Mouse (Mus musculus) spleen, postnatal 14 days (tissue): ENCODE results near the gene Peg10.

Experiments used
- DNase-seq, 2 experiments: peaks; one replicate each; pipeline ENCODE4 v3.0.0; 2021 to 2022; ENCODE audit warnings: low spot score in 2 of 2

Peg10 gene

GRCm38 (mm10) chr6:4746696-4747439, at the start of gene Peg10, which contains the start of gene Sgce:
TSS of gene Peg10 (plus strand) at chr6:4747306.
TSS of gene Sgce (minus strand) at chr6:4747207.
- DNase-seq, result peak in 1 of 2 experiments; percentile 33

- DNase-seq, result no peak
Measured at GRCm38 (mm10) chr6:4701641-4702040, 45.5 kb upstream of the Peg10 start.

DNA sequence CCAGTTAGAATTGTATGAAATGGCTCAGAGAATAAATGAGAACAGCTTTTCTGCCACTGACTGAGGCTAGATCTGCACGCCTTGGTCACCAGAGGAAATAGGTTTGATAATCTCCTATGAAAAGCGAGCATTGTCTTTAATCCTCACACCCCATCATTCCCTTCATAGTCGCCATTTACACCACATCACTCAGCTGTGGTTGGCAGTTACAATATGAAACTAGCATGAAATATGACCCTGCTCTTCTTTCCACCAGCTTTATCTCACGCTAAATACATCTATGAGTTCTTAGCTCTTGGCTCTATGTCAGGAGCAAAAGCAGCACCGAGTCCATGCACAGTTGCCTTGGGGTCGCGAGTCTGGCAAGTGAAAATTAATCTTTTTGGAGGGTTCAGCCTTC, 43.2 kb upstream of the Peg10 start:
- DNase-seq, result no peak

GRCm38 (mm10) chr6:4706415-4706814, 40.7 kb upstream of the Peg10 start:
- DNase-seq, result no peak

DNA sequence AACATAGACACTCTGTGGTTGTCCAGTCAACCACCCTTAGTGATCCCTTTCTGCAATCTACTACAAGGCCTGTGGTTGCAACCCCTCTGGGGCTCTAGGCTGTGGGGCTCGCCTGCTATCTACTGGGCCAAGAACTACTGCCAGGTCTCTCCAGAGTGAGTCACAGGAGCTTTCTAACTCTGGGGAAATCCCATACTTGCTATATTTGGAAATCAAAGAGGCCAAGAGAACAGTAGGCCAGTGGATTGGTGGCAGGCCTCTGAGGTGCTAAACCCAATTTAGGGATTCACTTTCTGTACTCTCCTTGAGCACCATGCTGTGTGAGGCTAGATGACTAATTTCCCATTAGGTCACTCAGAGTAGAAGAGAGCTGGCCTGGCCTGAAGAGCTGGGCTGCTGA, 38.1 kb upstream of the Peg10 start:
- DNase-seq, result no peak

DNA sequence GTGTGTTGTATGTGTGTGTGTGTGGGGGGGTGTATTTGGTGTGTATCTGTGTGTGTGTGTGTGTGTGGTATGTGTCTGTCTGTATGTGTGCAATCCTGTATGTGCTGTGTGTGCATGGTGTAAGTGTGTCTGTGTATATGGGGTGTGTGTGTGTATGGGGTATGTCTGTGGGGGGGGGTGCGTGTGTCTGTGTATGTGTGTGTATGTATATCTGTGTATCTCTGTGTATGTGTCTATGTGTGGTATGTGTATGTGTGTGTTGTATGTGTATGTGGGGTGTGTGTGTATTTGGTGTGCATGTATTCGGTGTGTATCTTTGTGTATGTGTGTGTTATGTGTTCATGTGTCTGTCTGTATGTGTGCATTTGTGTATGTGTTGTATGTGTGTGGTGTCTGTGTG, 30.9 kb upstream of the Peg10 start:
- DNase-seq, result no peak

GRCm38 (mm10) chr6:4717344-4717743, 29.8 kb upstream of the Peg10 start:
- no peak for DNase-seq

- DNase-seq, result no peak
Measured at GRCm38 (mm10) chr6:4722142-4722541, 25.0 kb upstream of the Peg10 start.

GRCm38 (mm10) chr6:4722739-4723138, 24.4 kb upstream of the Peg10 start:
- DNase-seq, result no peak

GRCm38 (mm10) chr6:4723998-4724757, 22.9 kb upstream of the Peg10 start:
- no peak for DNase-seq

GRCm38 (mm10) chr6:4728305-4728704, 18.8 kb upstream of the Peg10 start:
- DNase-seq, result no peak

DNA sequence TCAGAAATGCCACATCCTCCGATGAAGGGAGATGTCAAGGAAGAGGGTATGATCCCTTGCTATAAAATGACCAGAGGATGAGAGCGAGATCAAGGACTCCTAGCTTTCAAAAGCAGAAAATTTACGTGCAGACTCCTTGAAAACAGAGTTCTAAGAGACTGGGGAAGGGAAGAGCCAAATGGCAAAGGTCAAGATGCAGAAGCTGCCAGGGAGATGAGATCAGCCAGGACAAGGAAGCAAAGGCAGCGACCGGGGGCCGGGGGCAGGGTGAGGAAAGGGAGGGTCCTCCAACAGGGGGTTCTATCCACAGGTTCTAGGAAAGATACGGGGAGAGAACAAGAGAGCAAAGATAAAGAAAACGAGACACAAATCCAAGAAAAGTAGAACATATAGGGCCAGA, 15.4 kb upstream of the Peg10 start:
- no peak for DNase-seq

GRCm38 (mm10) chr6:4733208-4733607, 13.9 kb upstream of the Peg10 start:
- no peak for DNase-seq

DNA sequence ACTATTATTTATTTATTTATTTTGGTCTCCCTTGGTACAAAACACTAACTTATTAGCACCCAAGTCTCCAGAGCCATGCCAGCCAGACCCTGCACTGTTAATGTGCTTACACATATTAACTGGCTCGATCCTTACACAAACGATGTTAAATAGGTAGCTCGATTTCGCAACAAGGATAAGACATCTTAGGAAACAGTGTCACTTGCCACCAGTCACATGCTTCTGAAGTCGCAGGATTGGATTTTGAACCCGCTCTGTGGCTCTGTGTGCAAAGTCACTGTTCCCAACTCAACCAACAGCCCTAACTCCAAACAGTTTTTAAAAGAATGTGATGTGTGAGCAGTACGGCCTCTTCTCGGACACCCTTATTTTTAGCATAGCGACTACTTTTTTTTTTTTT, 10.7 kb upstream of the Peg10 start:
- DNase-seq, result no peak

DNA sequence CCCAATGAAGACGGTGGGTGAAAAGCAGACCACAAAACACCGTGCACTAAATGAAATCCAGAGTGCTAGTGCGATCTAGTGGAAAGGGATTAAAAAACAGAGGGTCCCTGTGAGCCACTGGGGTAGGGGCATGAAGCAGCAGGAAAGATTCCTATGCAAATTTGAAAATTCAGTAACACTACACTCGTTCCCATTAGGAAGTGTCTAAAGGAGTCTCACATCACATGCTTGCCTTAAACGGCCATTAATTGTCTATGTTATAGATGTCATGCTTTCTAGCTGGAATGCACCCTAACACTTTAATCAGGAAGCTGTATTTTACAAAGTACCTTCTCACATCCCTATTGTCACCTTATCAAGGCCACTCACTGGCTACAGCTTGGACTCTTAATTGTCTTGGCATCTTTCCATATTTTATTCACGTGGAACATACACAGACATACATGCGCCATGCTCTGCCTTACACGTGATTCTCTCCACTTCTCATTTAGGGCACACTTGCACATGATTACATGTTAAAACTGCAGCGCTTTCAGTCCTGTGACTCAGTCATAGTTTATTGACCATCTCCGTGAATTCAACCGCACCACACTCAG, 9.0 kb upstream of the Peg10 start:
- no peak for DNase-seq

GRCm38 (mm10) chr6:4738717-4739116, 8.4 kb upstream of the Peg10 start:
- DNase-seq, result no peak

GRCm38 (mm10) chr6:4739522-4740355, 7.4 kb upstream of the Peg10 start:
- no peak for DNase-seq

DNA sequence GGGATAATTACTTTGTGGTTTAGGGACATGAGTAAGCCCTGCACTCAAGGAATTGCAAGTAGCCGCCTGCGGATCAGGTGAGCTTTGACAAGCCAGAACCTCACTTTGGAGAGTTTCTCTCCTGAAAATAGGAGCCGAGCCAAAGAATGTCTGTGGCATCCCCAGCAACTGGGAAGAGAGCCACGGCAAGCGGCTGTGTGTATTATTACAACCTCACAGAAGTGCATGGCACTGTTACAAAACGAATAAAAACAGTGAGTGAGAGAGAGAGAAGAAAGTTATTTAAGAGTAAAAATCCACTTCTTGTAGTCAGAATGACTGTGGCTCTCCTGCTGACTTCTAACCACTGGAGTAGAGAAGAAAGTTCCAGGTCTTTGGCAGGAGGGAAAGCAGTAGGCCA, 6.6 kb upstream of the Peg10 start:
- DNase-seq, result no peak

- DNase-seq, result no peak
Measured at GRCm38 (mm10) chr6:4746036-4746695, 940 bp upstream of the Peg10 start.

DNA sequence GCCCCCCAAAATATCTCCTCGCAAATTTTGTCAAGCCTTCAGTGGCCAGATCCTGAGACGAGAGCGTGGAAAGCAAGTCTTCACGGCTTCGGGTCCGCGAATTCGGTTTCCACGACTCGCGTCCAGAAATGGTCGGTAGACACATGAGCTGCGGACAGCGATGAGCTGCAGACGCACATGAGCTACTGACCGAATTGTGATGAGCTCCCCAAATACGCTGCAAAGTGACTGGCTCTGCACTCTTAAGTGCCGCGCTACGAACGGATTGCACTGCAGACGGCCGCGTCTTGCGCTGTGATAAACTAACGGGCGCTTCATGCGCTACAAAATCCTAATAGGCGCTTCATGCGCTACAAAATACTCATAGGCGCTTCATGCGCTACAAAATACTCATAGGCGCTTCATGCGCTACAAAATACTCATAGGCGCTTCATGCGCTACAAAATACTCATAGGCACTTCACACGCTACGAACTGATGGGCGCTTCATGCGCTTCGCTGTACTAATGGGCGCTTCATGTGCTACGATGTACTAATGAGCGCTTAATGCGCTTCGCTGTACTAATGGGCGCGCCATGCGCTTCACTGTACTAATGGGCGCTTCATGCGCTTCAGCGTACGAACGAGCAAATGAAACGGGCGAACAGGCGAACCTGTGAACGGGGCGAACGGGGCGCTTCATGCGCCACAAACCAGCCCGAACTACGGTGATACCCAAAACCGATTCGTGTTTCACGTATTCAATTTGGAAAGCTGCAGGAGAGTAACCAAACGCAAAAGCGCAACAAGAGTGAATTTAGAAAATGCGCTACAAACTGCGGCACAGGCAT, 785 bp downstream of the Peg10 start:
- DNase-seq, result no peak
